Mouse (Mus musculus): ENCODE data around the gene Neurog2.

Neurog2 gene

GRCm38 (mm10) chr3:127646156-127646825, 13.4 kb downstream of the Neurog2 start:
- no peak for DNase-seq

GRCm38 (mm10) chr3:127651742-127652653, 19.1 kb downstream of the Neurog2 start:
- DNase-seq = no peak

- DNase-seq = no peak
These were observed 27.8 kb downstream of the Neurog2 start for GRCm38 (mm10) chr3:127660712-127661111.

- no peak for DNase-seq
These were observed 29.0 kb downstream of the Neurog2 start for GRCm38 (mm10) chr3:127661646-127662531.

- DNase-seq = no peak
These were observed 46.8 kb downstream of the Neurog2 start for GRCm38 (mm10) chr3:127679703-127680102.
